ENCODE assay signal across 20 mouse cellular contexts in genomic region chr17:7918355-7918754, GRCm38 (mm10).
"Had no signal": no experiment of that assay in that cellular context is flagged by ENCODE, and none has a peak within 500 bp of the region (broad histone marks: within the 10 kb centered on the region; RNA-seq: fewer than 3 reads in every experiment).

No protein-coding gene starts in this region.

- H3K27ac ChIP-seq: heart, adult 2 months; hindbrain, embryonic 13.5 days; hindbrain, embryonic 15.5 days; hindbrain, postnatal 0 days; kidney, postnatal 0 days; limb, embryonic 13.5 days; limb, embryonic 15.5 days; liver, embryonic 12.5 days; liver, embryonic 14.5 days had no signal

- H3K9ac ChIP-seq: forebrain, postnatal 0 days; heart, embryonic 12.5 days; hindbrain, embryonic 13.5 days; hindbrain, embryonic 15.5 days; limb, embryonic 13.5 days; limb, embryonic 15.5 days; liver, embryonic 12.5 days; liver, embryonic 14.5 days had no signal

- DNase-seq: forebrain, postnatal 0 days; gastrocnemius, postnatal 14 days; gastrocnemius, postnatal 36 days; heart, adult 2 months; heart, postnatal 10 days; kidney, adult 2 months; kidney, postnatal 36 days; layer of hippocampus, adult 9-11 months; layer of hippocampus, postnatal 36 days; left cerebral cortex, postnatal 4 days had no signal

- H3K27me3 ChIP-seq: hindbrain, embryonic 13.5 days; hindbrain, embryonic 15.5 days; limb, embryonic 13.5 days; limb, embryonic 15.5 days; liver, embryonic 12.5 days had no signal

- ATAC-seq: forebrain, postnatal 0 days; hindbrain, postnatal 0 days; intestine, embryonic 16.5 days; liver, embryonic 12.5 days had no signal

- H3K9me3 ChIP-seq: hindbrain, embryonic 13.5 days; hindbrain, embryonic 15.5 days; limb, embryonic 13.5 days; limb, embryonic 15.5 days; liver, embryonic 12.5 days had no signal

- H3K36me3 ChIP-seq: heart, embryonic 12.5 days; hindbrain, embryonic 13.5 days; hindbrain, embryonic 15.5 days; limb, embryonic 13.5 days; limb, embryonic 15.5 days; liver, embryonic 12.5 days had no signal

- H3K4me2 ChIP-seq: heart, embryonic 12.5 days; hindbrain, embryonic 13.5 days; hindbrain, embryonic 15.5 days; limb, embryonic 13.5 days; limb, embryonic 15.5 days; liver, embryonic 12.5 days had no signal

- H3K4me3 ChIP-seq: heart, adult 2 months; heart, embryonic 12.5 days; hindbrain, embryonic 13.5 days; hindbrain, embryonic 15.5 days; limb, embryonic 13.5 days; limb, embryonic 15.5 days; liver, embryonic 12.5 days had no signal

- H3K4me1 ChIP-seq: heart, embryonic 12.5 days; hindbrain, embryonic 13.5 days; hindbrain, embryonic 15.5 days; limb, embryonic 13.5 days; limb, embryonic 15.5 days; liver, embryonic 12.5 days had no signal
